Mouse (Mus musculus) heart, postnatal 14 days (tissue): Measurements from ENCODE around the gene Glmn. TPM values are rescaled to one million over a fixed set of nuclear protein-coding genes. Genes with fewer than 3 reads are reported as not detected.

Source experiments
- DNase-seq, 2 experiments: peaks; one replicate each; pipeline ENCODE4 v3.0.0; 2021 to 2022
- intact Hi-C: fragments of 180-260 bp; cut with DNase I; formaldehyde crosslinking; loops from one replicate; pipeline ENCODE4 v1.15.1; 2025
- long read RNA-seq, 2 experiments: library from polyadenylated mRNA; stranded (forward); transcript quantifications; one replicate each; pipeline ENCODE4 v2.0.0; 2021
- total RNA-seq, 2 experiments: library from RNA; stranded (reverse); gene quantifications; 2 replicates each; pipeline ENCODE4 v1.2.3; 2021

Glmn gene
- total RNA-seq = 1 to 10 TPM; 5.0 to 7.0 TPM
- long read RNA-seq, experiment 1, transcript Glmn-201 (19 exons, 2,015 nt) = major isoform, 5 of 8 reads
- long read RNA-seq, experiment 1, partial matches to known transcripts = 2 of 8 reads
- long read RNA-seq, experiment 1, other reads (novel, unspliced or antisense) = 1 of 8 reads
- long read RNA-seq, experiment 2, transcript Glmn-201 (19 exons, 2,015 nt) = major isoform, 7 of 12 reads
- long read RNA-seq, experiment 2, partial matches to known transcripts = 1 of 12 reads
- long read RNA-seq, experiment 2, other reads (novel, unspliced or antisense) = 4 of 12 reads

GRCm38 (mm10) chr5:107597301-107598077, at the start of gene Glmn, which contains the start of gene Rpap2:
TSS of gene Glmn (minus strand) at chr5:107597888.
TSS of gene Rpap2 (plus strand) at chr5:107597373.
- intact Hi-C loops = no loop called here
- peak; percentile 82 to 87 for DNase-seq

GRCm38 (mm10) chr5:107645935-107646334, 48.2 kb upstream of the Glmn start:
- intact Hi-C loops = no loop called here
- no peak for DNase-seq

GRCm38 (mm10) chr5:107644595-107644994, 46.9 kb upstream of the Glmn start:
- DNase-seq = no peak
- intact Hi-C loops = no loop called here

- no peak for DNase-seq
- intact Hi-C loops = no loop called here
These were observed 40.7 kb upstream of the Glmn start for GRCm38 (mm10) chr5:107638366-107638765.

- intact Hi-C loops = no loop called here
- DNase-seq = peak in 1 of 2 experiments; percentile 7
These were observed 39.4 kb upstream of the Glmn start for GRCm38 (mm10) chr5:107637106-107637505.

GRCm38 (mm10) chr5:107633651-107634050, 36.0 kb upstream of the Glmn start:
- DNase-seq = no peak

GRCm38 (mm10) chr5:107621327-107621726, 23.6 kb upstream of the Glmn start:
- no peak for DNase-seq
- intact Hi-C loops = no loop called here

More at GRCm38 (mm10) chr5:107633651-107634050, 36.0 kb upstream of the Glmn start:
- intact Hi-C loops = no loop called here

GRCm38 (mm10) chr5:107617986-107618385, 20.3 kb upstream of the Glmn start:
- no peak for DNase-seq
- intact Hi-C loops = no loop called here

GRCm38 (mm10) chr5:107611224-107611623, 13.5 kb upstream of the Glmn start:
- intact Hi-C loops = loop anchor here (5.0 kb wide), 2 partner anchors 181 to 281 kb away; no protein-coding TSS in a partner anchor
- DNase-seq = peak; percentile 54 to 61

- DNase-seq = no peak
- intact Hi-C loops = no loop called here
These were observed 692 bp upstream of the Glmn start for GRCm38 (mm10) chr5:107598380-107598779.

- DNase-seq = no peak
- intact Hi-C loops = no loop called here
These were observed 28.5 kb downstream of the Glmn start for GRCm38 (mm10) chr5:107569148-107569547.

- DNase-seq = no peak
- intact Hi-C loops = no loop called here
These were observed 40.7 kb downstream of the Glmn start for GRCm38 (mm10) chr5:107556969-107557368.

GRCm38 (mm10) chr5:107554336-107554735, 43.4 kb downstream of the Glmn start:
- no peak for DNase-seq
- intact Hi-C loops = no loop called here

- intact Hi-C loops = no loop called here
- no peak for DNase-seq
These were observed 49.2 kb downstream of the Glmn start for GRCm38 (mm10) chr5:107548444-107548843.

- no peak for DNase-seq
- intact Hi-C loops = no loop called here
These were observed 49.7 kb downstream of the Glmn start for GRCm38 (mm10) chr5:107547955-107548354.

GRCm38 (mm10) chr5:107545927-107546326, 51.8 kb downstream of the Glmn start:
- no peak for DNase-seq
- intact Hi-C loops = no loop called here

- peak; percentile 17 to 22 for DNase-seq
- intact Hi-C loops = no loop called here
These were observed 56.0 kb downstream of the Glmn start for GRCm38 (mm10) chr5:107541696-107542095.

- no peak for DNase-seq
- intact Hi-C loops = no loop called here
These were observed 63.1 kb downstream of the Glmn start, which contains the start of gene 1700028K03Rik for GRCm38 (mm10) chr5:107534581-107534980. TSS of gene 1700028K03Rik (plus strand) at chr5:107534709.

- no peak for DNase-seq
- intact Hi-C loops = no loop called here
These were observed 64.1 kb downstream of the Glmn start for GRCm38 (mm10) chr5:107533590-107533989.

- DNase-seq = no peak
- intact Hi-C loops = no loop called here
These were observed 68.8 kb downstream of the Glmn start for GRCm38 (mm10) chr5:107528856-107529255.

GRCm38 (mm10) chr5:107524281-107524680, 73.4 kb downstream of the Glmn start:
- no peak for DNase-seq
- intact Hi-C loops = no loop called here

GRCm38 (mm10) chr5:107521897-107522296, 75.8 kb downstream of the Glmn start:
- intact Hi-C loops = no loop called here
- DNase-seq = peak; percentile 19 to 28
